Mouse (Mus musculus): ENCODE data around the gene Aifm1.

Aifm1 gene

GRCm38 (mm10) chrX:48513166-48513807 lies at the start of gene Aifm1:
Aifm1 (minus strand) TSS chrX:48513563.
- DNase-seq: peak; percentile 96

GRCm38 (mm10) chrX:48532175-48532574 lies 18.8 kb upstream of the Aifm1 start:
- DNase-seq: peak; percentile 61

GRCm38 (mm10) chrX:48526435-48526834 lies 13.1 kb upstream of the Aifm1 start:
- DNase-seq: no peak

- peak; percentile 52 for DNase-seq
Measured at GRCm38 (mm10) chrX:48525866-48526265, 12.5 kb upstream of the Aifm1 start.

GRCm38 (mm10) chrX:48525332-48525731 lies 12.0 kb upstream of the Aifm1 start:
- no peak for DNase-seq

- DNase-seq: no peak
Measured at GRCm38 (mm10) chrX:48523512-48523911, 10.1 kb upstream of the Aifm1 start.

GRCm38 (mm10) chrX:48521651-48522050 lies 8.3 kb upstream of the Aifm1 start:
- DNase-seq: no peak

GRCm38 (mm10) chrX:48519549-48520085 lies 6.3 kb upstream of the Aifm1 start:
- peak; percentile 36 for DNase-seq

GRCm38 (mm10) chrX:48518808-48519548 lies 5.6 kb upstream of the Aifm1 start, which contains the start of gene Rab33a:
Rab33a (plus strand) TSS chrX:48519285.
- DNase-seq: peak; percentile 73

GRCm38 (mm10) chrX:48518211-48518807 lies 4.9 kb upstream of the Aifm1 start:
- DNase-seq: peak; percentile 68

- DNase-seq: no peak
Measured at GRCm38 (mm10) chrX:48513824-48514223, 461 bp upstream of the Aifm1 start.

- DNase-seq: no peak
Measured at GRCm38 (mm10) chrX:48493763-48494162, 19.6 kb downstream of the Aifm1 start.

GRCm38 (mm10) chrX:48481687-48482086 lies 31.7 kb downstream of the Aifm1 start:
- no peak for DNase-seq

GRCm38 (mm10) chrX:48481095-48481494 lies 32.3 kb downstream of the Aifm1 start:
- DNase-seq: no peak

GRCm38 (mm10) chrX:48467355-48467946 lies 45.9 kb downstream of the Aifm1 start:
- DNase-seq: no peak

- no peak for DNase-seq
Measured at GRCm38 (mm10) chrX:48466174-48466573, 47.2 kb downstream of the Aifm1 start.

GRCm38 (mm10) chrX:48464436-48464835 lies 48.9 kb downstream of the Aifm1 start:
- no peak for DNase-seq

GRCm38 (mm10) chrX:48463636-48464035 lies 49.7 kb downstream of the Aifm1 start:
- DNase-seq: no peak

- DNase-seq: peak; percentile 24
Measured at GRCm38 (mm10) chrX:48462754-48463507, 50.4 kb downstream of the Aifm1 start, which contains the start of gene Elf4. Elf4 (minus strand) TSS chrX:48463132.

GRCm38 (mm10) chrX:48462297-48462696 lies 51.1 kb downstream of the Aifm1 start:
- DNase-seq: no peak

GRCm38 (mm10) chrX:48461006-48461405 lies 52.4 kb downstream of the Aifm1 start:
- no peak for DNase-seq

GRCm38 (mm10) chrX:48460496-48460895 lies 52.9 kb downstream of the Aifm1 start:
- DNase-seq: no peak

All from cerebellum, adult 9-11 months (tissue).